Mouse (Mus musculus): ENCODE measurements around the gene Etfbkmt.
A peak's percentile ranks its signal among the peaks of the same experiment; 100 is the strongest.
"Not testable (repeated sequence)": the region's sequence is repeated elsewhere in the genome, so short reads cannot be mapped to it uniquely, and the experiment has no call there.

The Etfbkmt gene

DNA sequence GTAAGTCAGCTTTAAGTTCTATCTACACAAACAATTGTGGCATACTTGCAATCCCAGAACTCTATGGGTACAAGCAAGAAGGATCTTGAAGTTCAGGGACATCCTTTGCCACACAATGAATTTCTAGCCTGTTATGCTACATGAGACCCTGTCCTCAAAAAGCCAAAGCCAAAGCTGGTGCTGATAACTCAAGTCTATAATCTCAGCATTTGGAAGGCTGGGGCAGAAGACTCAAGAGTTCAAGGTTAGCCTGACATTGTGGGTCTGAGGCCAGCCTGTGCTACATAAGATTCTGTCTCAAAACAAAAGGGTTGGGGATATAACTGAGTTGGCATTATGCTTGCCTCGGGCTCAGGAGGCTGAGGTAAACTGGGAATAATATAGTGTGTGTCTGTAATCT, 47.7 kb downstream of the Etfbkmt start:
- no peak for DNase-seq (ENCODE audit: low read depth)

DNA sequence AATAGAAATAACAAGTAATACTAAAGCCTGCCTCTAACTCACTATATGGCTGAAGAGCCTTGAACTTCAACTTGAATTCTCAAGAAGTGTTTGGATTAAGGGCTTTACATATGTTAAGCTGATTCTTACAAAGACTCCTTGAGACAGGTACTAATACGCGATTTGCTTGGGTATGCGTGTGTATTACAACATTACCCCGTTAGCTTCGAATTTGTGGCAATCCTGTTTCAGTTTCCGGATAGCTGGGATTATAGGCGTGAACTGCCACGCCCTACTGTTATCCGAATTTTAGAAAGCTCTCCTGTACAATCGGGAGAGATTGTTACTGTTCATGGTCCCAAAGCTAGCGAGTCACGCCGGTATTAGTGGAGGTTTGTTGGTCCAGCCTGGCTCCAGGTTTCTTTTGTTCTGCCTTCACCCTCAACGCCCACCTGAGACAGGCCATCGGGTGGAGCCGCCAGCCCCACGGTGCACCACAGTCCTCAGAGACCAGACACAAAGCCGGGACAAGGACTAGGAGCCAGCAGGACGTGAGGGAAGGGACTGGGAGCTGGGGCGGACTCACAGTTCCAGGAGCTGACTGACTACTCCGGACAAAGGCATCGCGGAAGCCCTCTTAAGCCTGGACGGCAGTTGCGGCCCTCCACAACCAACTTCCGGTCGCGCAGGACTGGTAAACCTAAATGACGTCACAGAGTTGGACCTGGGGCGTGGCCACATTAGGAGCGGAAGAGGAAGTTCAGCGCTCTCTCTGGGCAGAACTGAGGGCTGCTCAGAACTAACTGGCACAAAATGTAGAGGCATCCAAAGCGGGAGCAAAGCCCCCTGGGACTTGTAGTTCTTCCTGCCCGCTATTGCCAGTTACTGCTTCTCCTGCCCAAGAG, 48.6 kb downstream of the Etfbkmt start, which contains the start of gene Amn1:
TSS of gene Amn1 (minus strand) at position 672 of the 884 bp plus-strand sequence.
- peak; percentile 96 for DNase-seq (ENCODE audit: low read depth)

DNA sequence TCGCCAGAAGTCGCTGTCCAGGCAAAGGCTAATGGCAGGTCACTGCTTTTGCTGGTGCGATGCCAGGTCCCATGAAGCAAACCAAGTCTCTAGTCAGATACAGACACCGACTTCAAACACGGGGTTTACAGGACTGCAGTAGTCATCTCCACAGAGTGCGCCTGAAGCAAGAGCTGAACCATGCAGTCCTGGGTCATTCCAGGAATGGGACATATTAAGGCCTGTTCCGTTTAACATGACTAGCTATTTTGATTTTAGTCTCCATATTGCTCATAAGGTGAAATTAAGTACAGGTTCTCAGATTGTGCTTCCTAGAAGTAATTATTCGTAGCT, 49.2 kb downstream of the Etfbkmt start:
- DNase-seq (ENCODE audit: low read depth): no peak

DNA sequence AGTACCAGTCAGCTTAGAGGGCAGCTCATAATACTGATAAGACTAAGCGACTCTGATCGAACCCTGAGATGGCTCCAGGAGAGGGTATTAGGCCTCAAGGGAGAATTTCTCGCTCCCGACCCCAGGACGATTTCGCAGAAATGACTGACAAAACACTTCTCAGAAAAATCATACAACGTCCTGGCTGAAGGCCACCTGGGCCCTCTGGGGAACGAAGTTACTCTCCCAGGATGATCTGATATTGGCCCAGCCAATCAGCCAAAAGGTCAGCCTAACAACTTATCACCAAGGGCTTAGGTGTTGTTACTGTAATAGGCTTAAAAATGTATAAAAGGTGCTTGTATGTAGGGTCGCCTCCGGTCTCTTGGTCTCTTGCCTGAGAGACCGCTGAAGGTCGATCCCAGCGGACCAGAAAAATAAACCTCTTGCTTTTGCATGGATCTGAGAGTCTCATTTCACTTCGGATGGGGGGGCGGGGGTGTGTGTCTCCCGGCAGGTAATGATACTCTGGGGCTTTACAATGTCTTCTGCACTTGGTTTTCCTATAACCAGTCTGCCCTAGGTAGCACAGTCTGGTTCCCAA, 49.8 kb downstream of the Etfbkmt start:
- DNase-seq (ENCODE audit: low read depth): no peak

DNA sequence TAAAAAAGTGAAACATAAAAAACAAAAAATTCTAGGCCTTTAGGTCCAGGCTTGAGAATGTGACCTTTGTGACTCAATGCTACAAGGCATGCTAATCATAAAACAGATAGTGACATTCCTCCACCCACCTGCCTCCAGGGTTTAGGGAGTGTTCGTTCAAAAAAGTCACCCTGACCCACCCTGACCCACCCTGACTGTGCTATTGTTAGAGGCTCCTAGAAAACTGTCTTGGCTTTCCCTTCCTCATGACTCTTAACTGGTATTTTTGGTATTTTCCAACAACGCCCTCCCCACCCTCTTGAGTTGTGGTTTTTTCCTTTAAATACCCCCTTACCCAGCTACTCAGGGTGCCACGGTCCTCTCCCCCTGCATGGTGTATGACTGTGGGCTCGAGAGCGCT, 52.3 kb downstream of the Etfbkmt start:
- DNase-seq (ENCODE audit: low read depth): not testable (repeated sequence)

DNA sequence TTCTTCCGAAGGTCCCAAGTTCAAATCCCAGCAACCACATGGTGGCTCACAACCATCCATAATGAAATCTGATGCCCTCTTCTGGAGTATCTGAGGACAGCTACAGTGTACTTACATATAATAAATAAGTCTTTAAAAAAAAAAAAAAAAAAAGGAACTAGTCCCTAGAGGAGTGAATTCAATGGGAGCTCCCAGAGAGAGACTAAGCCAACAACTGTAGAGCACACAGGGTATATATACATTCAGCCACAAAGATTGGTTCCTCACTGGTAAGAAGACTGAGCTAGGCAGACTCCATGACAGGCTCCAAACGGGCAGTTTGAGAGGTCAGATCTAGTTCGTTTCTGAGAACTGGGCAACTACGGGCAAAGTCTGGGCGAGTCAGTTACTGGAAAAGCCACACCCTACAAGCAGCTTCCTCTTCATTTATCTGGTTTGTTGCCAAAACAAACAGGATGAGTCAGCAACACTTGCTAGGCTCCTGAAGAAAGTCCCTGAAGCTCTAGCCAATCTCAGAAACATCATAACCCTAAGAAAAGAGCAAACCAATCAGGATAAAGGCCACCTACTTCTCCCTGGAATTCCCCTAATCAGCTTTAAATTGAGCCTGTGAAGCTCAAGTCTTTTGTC, 53.7 kb downstream of the Etfbkmt start:
- peak; percentile 67 for DNase-seq (ENCODE audit: low read depth)

DNA sequence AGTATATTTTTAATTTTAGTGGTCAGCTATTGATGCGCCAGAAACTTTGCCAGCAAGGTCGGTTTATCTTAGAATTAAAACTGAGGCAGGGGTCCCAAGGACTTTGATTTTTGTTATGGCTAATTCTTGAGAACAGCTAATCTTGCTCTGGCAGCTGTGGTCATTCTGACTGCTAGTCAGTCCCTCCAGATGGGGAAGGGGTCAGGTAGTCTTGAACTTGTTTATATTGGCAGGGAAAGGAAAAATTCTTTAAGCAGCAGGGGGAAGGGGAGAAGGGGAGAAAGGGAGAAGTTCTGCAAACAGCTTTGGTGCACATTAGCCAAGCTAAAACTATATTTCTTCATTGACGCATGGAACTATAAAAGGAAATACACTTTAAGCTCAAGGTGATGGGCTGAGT, 57.5 kb downstream of the Etfbkmt start:
- no peak for DNase-seq (ENCODE audit: low read depth)

DNA sequence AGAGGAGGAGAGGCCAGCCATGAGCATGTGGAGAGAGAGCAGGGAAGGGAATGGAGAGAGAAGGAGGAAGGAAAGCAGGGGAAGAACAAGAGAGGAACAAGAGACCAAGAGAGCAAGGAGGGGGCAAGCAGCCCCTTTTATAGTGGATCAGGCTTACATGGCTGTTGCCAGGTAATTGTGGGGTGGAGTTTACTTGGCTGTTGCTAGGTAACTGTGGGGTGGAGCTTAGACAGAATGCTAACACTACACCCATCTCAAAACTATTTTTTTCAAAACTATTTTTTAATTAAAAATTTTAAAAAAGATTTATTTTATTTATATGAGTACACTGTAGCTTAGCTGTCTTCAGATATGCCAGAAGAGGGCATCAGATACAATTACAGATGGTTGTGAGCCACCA, 58.9 kb downstream of the Etfbkmt start:
- no peak for DNase-seq (ENCODE audit: low read depth)
